8 mouse cellular contexts compared by ENCODE assay signal in the genomic region with DNA sequence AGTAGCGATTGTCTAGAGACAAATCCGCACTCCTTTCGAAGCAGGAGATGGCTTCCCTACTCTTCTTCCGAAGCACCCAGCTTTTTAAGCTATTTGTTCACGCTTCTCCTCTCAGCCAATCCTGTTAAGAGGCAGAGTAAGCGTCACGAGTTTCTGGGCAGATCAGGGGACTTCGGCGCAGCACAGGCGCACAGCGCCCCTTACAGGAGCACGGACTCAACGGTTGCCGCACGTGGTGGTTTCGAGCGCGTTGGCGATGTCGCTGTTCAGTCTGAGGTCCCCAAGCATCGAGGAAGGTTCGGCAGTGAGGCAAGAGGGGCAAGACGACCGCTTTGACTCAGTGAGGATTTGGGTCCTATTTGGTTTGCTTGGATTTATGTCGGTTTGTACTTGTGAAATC. TPM values are rescaled to one million over a fixed set of nuclear protein-coding genes. Genes with fewer than 3 reads are reported as not detected.
DNase-seq lines count a peak whose midpoint lies in the region; ATAC-seq and TF ChIP-seq lines count a peak whose summit lies in the region.

A gene (plus strand): TSS at position 219 of the 400 bp plus-strand sequence.

- H3K36me3 ChIP-seq in CH12.LX (replicated peaks in 1 of 2; ENCODE audit: control insufficient read depth in 1 of 2, insufficient read depth in 1 of 2, low read length in 1 of 2), result no peaks in the 10 kb centered on the region
- no peaks in the 10 kb centered on the region for H3K36me3 ChIP-seq in forebrain, embryonic 13.5 days (ENCODE audit: poor library complexity, severe bottlenecking)
- H3K36me3 ChIP-seq in liver, embryonic 15.5 days (replicated peaks), result no peaks in the 10 kb centered on the region
- no peaks in the 10 kb centered on the region for H3K36me3 ChIP-seq in neural tube, embryonic 12.5 days
- no peaks in the 10 kb centered on the region for H3K36me3 ChIP-seq in stomach, postnatal 0 days (ENCODE audit: control insufficient read depth, insufficient read depth, low read length)

- WGBS in forebrain, embryonic 13.5 days, result 14% methylated on average over 25 of the region's 25 CpGs
- WGBS in liver, embryonic 15.5 days (ENCODE audit: insufficient replicate concordance), result 3% methylated on average over 25 of the region's 25 CpGs
- 12% methylated on average over 25 of the region's 25 CpGs for WGBS in neural tube, embryonic 12.5 days
- WGBS in stomach, postnatal 0 days, result 2% methylated on average over 25 of the region's 25 CpGs

- dilution Hi-C loops in CH12.LX (cut with MboI; ENCODE audit: extremely low pct_ligation_motif_present, extremely low pct_unique_long_range_greater_than_20kb, low sequenced_read_pairs), result no loop called here

- in situ Hi-C loops in CH12.LX (cut with MboI; ENCODE audit: low pct_ligation_motif_present, low pct_unique_long_range_greater_than_20kb, low sequenced_read_pairs), result no loop called here

- H3K27me3 ChIP-seq in CH12.LX (replicated peaks), result peaks cover 2% of the 10 kb centered on the region
- H3K27me3 ChIP-seq in forebrain, embryonic 13.5 days, result 0 out of 2 replicates have a peak, but pooled peaks cover 4% of the 10 kb centered on the region
- no peaks in the 10 kb centered on the region; the same call in 1 of the 2 replicates for H3K27me3 ChIP-seq in liver, embryonic 15.5 days
- 0 out of 2 replicates have a peak, but pooled peaks cover 2% of the 10 kb centered on the region for H3K27me3 ChIP-seq in neural tube, embryonic 12.5 days (replicated peaks)
- no peaks in the 10 kb centered on the region for H3K27me3 ChIP-seq in stomach, postnatal 0 days (ENCODE audit: control insufficient read depth, insufficient read depth, low read length)

- TF ChIP-seq CTCF in CH12.LX (conservative IDR thresholded peaks at IDR 0.05 in 1 of 2, IDR thresholded peaks at IDR 0.05 in 1 of 2; ENCODE audit: low read depth in 2 of 2, low read length in 2 of 2), result peak; percentile 8 to 95; a peak in 2 of 4 replicates
- TF ChIP-seq CTCF in stomach, postnatal 0 days (IDR thresholded peaks at IDR 0.05; ENCODE audit: low read depth), result peak; percentile 94

- no peaks in the 10 kb centered on the region for H3K9me3 ChIP-seq in CH12.LX (replicated peaks; ENCODE audit: low read length)
- H3K9me3 ChIP-seq in forebrain, embryonic 13.5 days (replicated peaks), result no peaks in the 10 kb centered on the region
- no peaks in the 10 kb centered on the region for H3K9me3 ChIP-seq in liver, embryonic 15.5 days (replicated peaks)
- H3K9me3 ChIP-seq in neural tube, embryonic 12.5 days, result no peaks in the 10 kb centered on the region
- H3K9me3 ChIP-seq in stomach, postnatal 0 days (ENCODE audit: control insufficient read depth, low read length), result no peaks in the 10 kb centered on the region

- peak within 1 kb of the TSS; percentile 41 for H3K4me2 ChIP-seq in CH12.LX (ENCODE audit: insufficient read depth, low read depth, poor library complexity, severe bottlenecking)
- peak within 1 kb of the TSS; percentile 44 for H3K4me2 ChIP-seq in forebrain, embryonic 13.5 days
- peak within 1 kb of the TSS; percentile 58 for H3K4me2 ChIP-seq in liver, embryonic 15.5 days
- H3K4me2 ChIP-seq in neural tube, embryonic 12.5 days (replicated peaks), result peak within 1 kb of the TSS; percentile 50
- 0 out of 2 replicates have a peak within 1 kb of the TSS, but pooled peaks have one; percentile 14 for H3K4me2 ChIP-seq in stomach, postnatal 0 days (replicated peaks; ENCODE audit: low read depth)

- no peak for TF ChIP-seq EP300 in CH12.LX (IDR thresholded peaks at IDR 0.05; ENCODE audit: low read length)
- TF ChIP-seq EP300 in stomach, postnatal 0 days (optimal IDR thresholded peaks at IDR 0.05), result no peak

- DNase-seq in CH12.LX (ENCODE audit: extremely low read depth), result peak; percentile 96
- DNase-seq in heart, postnatal 10 days, result peak; percentile 94 to 97
- DNase-seq in kidney, postnatal 4 days, result peak; percentile 96
- DNase-seq in stomach, postnatal 0 days (ENCODE audit: low spot score), result peak; percentile 96

- H3K9ac ChIP-seq in CH12.LX (ENCODE audit: insufficient read depth, low read depth), result no peak within 1 kb of the TSS
- no peak within 1 kb of the TSS for H3K9ac ChIP-seq in forebrain, embryonic 13.5 days
- no peak within 1 kb of the TSS for H3K9ac ChIP-seq in liver, embryonic 15.5 days
- no peak within 1 kb of the TSS for H3K9ac ChIP-seq in neural tube, embryonic 12.5 days
- no peak within 1 kb of the TSS for H3K9ac ChIP-seq in stomach, postnatal 0 days (ENCODE audit: low read length)

- no peak within 1 kb of the TSS for H3K4me3 ChIP-seq in CH12.LX (replicated peaks in 1 of 3; ENCODE audit: low read depth in 2 of 3, low read length in 2 of 3, poor library complexity in 1 of 3)
- peak within 1 kb of the TSS; percentile 14; the same call in 1 of the 2 replicates for H3K4me3 ChIP-seq in forebrain, embryonic 13.5 days
- H3K4me3 ChIP-seq in liver, embryonic 15.5 days (replicated peaks), result peak within 1 kb of the TSS; percentile 20; the same call in 1 of the 2 replicates
- H3K4me3 ChIP-seq in neural tube, embryonic 12.5 days, result no peak within 1 kb of the TSS
- H3K4me3 ChIP-seq in stomach, postnatal 0 days (ENCODE audit: low read depth, low read length), result no peak within 1 kb of the TSS

- peak; percentile 50 for ATAC-seq in cerebellum, adult (ENCODE audit: insufficient number of reproducible peaks, low FRiP score, low TSS enrichment)
- peak; percentile 57 for ATAC-seq in forebrain, embryonic 13.5 days
- no peak for ATAC-seq in liver, embryonic 15.5 days (ENCODE audit: insufficient read depth)
- ATAC-seq in neural tube, embryonic 12.5 days (ENCODE audit: low FRiP score, low read depth), result peak; percentile 27; the same call in 1 of the 2 replicates
- ATAC-seq in stomach, postnatal 0 days (ENCODE audit: low FRiP score, low TSS enrichment), result peak; percentile 69

- no peak within 1 kb of the TSS for H3K27ac ChIP-seq in CH12.LX (ENCODE audit: insufficient read depth, low read depth)
- H3K27ac ChIP-seq in forebrain, embryonic 13.5 days, result no peak within 1 kb of the TSS
- no peak within 1 kb of the TSS for H3K27ac ChIP-seq in liver, embryonic 15.5 days (replicated peaks)
- H3K27ac ChIP-seq in neural tube, embryonic 12.5 days, result no peak within 1 kb of the TSS
- H3K27ac ChIP-seq in stomach, postnatal 0 days (replicated peaks), result peak within 1 kb of the TSS; percentile 56

- peak; percentile 63 for TF ChIP-seq POLR2A in CH12.LX (IDR thresholded peaks at IDR 0.05; ENCODE audit: low read depth, low read length)

- intact Hi-C loops in heart, postnatal 10 days (cut with DNase I), result no loop called here

- H3K4me1 ChIP-seq in CH12.LX (ENCODE audit: control insufficient read depth in 1 of 2, insufficient read depth in 2 of 2), result peaks cover 10 to 21% of the 10 kb centered on the region in 2 experiments
- H3K4me1 ChIP-seq in forebrain, embryonic 13.5 days, result peaks cover 8% of the 10 kb centered on the region
- peaks cover 26% of the 10 kb centered on the region for H3K4me1 ChIP-seq in liver, embryonic 15.5 days (replicated peaks)
- peaks cover 6% of the 10 kb centered on the region for H3K4me1 ChIP-seq in neural tube, embryonic 12.5 days
- peaks cover 3% of the 10 kb centered on the region for H3K4me1 ChIP-seq in stomach, postnatal 0 days (replicated peaks; ENCODE audit: control insufficient read depth, insufficient read depth)

- peak; percentile 69 for TF ChIP-seq RAD21 in CH12.LX (IDR thresholded peaks at IDR 0.05; ENCODE audit: low read depth, low read length)

- peaks cover 8% of the 10 kb centered on the region for H3K79me2 ChIP-seq in CH12.LX (replicated peaks; ENCODE audit: control insufficient read depth, extremely low read depth, insufficient read depth, poor library complexity, severe bottlenecking)

TF ChIP-seq in CH12.LX, 34 proteins besides CTCF, POLR2A, EP300 and RAD21 (continues in another document):
- peak; percentile 64; the same call in 1 of the 2 replicates for TF ChIP-seq ETS1 (conservative IDR thresholded peaks at IDR 0.05; ENCODE audit: low read depth, low read length)
- peak; percentile 69; the same call in 1 of the 2 replicates for TF ChIP-seq IRF4 (IDR thresholded peaks at IDR 0.05; ENCODE audit: low read depth, low read length)
- no peak for TF ChIP-seq ZKSCAN1 (IDR thresholded peaks at IDR 0.05; ENCODE audit: borderline replicate concordance, low read depth, low read length)
- no peak for TF ChIP-seq CHD1 (IDR thresholded peaks at IDR 0.05; ENCODE audit: low read depth, low read length)
- peak; percentile 100 for TF ChIP-seq MAX (IDR thresholded peaks at IDR 0.05; ENCODE audit: low read length)
- peak; percentile 100 for TF ChIP-seq MYC (IDR thresholded peaks at IDR 0.05; ENCODE audit: low read depth, low read length)
- TF ChIP-seq JUN (IDR thresholded peaks at IDR 0.05; ENCODE audit: insufficient read depth, low read depth, low read length), result no peak
- peak; percentile 40; the same call in 1 of the 2 replicates for TF ChIP-seq SMC3 (IDR thresholded peaks at IDR 0.05; ENCODE audit: low read depth, low read length)
- no peak for TF ChIP-seq UBTF (IDR thresholded peaks at IDR 0.05; ENCODE audit: low read depth, low read length)
- peak; percentile 45; the same call in 1 of the 2 replicates for TF ChIP-seq ELF1 (IDR thresholded peaks at IDR 0.05; ENCODE audit: low read depth, low read length)
- TF ChIP-seq E2F4 (IDR thresholded peaks at IDR 0.05; ENCODE audit: insufficient replicate concordance, low read depth, low read length), result no peak
- TF ChIP-seq ZC3H11A (IDR thresholded peaks at IDR 0.05; ENCODE audit: low read depth, low read length), result no peak
- TF ChIP-seq MEF2A (IDR thresholded peaks at IDR 0.05; ENCODE audit: borderline replicate concordance, low read depth, low read length), result peak; percentile 45; the same call in 1 of the 2 replicates
- TF ChIP-seq PAX5 (IDR thresholded peaks at IDR 0.05; ENCODE audit: low read length), result no peak
- TF ChIP-seq MAFK (IDR thresholded peaks at IDR 0.05; ENCODE audit: insufficient replicate concordance, low read length), result no peak
- peak; percentile 76 for TF ChIP-seq SIN3A (IDR thresholded peaks at IDR 0.05; ENCODE audit: low read length)
- TF ChIP-seq ZNF384 (IDR thresholded peaks at IDR 0.05; ENCODE audit: low read depth, low read length), result no peak
- 0 out of 2 replicates have a peak, but pooled peaks have one; percentile 34 for TF ChIP-seq MAZ (IDR thresholded peaks at IDR 0.05; ENCODE audit: low read depth, low read length)
- TF ChIP-seq BHLHE40 (IDR thresholded peaks at IDR 0.05; ENCODE audit: low read depth, low read length), result peak; percentile 94

RNA-seq across cellular contexts. Expression of the gene that starts here (rescaled TPM):
- total RNA-seq in CH12.LX (2012; rRNA removed), result 4.2 and 5.9 TPM in 2 replicates
- 0.68 and 0.82 TPM in 2 replicates for total RNA-seq in CH12.LX (2014; rRNA removed)
- polyA plus RNA-seq in CH12.LX (2012; ENCODE audit: insufficient read length, low read depth), result 0.64 and 0.99 TPM in 2 replicates
- 0.10 and 0.14 TPM in 2 replicates for polyA plus RNA-seq in forebrain, embryonic 13.5 days (2015; fragmentation: Nextera tagmentation; extraction: Ambion mirVana)
- under 1 TPM in 1 of 2 experiments, not detected in 1; 0.07 TPM for total RNA-seq in heart, postnatal 10 days (2021)
- polyA plus RNA-seq in liver, embryonic 15.5 days (2015; fragmentation: Nextera tagmentation; extraction: Ambion mirVana), result 0.09 and 0.12 TPM in 2 replicates
- 0.10 and 0.19 TPM in 2 replicates for polyA plus RNA-seq in neural tube, embryonic 12.5 days (2016; fragmentation: Nextera tagmentation; extraction: Ambion mirVana)
- polyA plus RNA-seq in stomach, postnatal 0 days (2015; fragmentation: Nextera tagmentation; extraction: Ambion mirVana), result 0.07 and 0.10 TPM in 2 replicates

Comparison
In these comparisons a context has a peak if more than half of its experiments do, and no peak if none do; other contexts are left out.
1. Peak in ATAC-seq, H3K4me3 ChIP-seq and H3K4me2 ChIP-seq in forebrain, embryonic 13.5 days; RNA of the gene not detected or under 1 TPM.
2. Peak in DNase-seq in heart, postnatal 10 days; RNA of the gene not detected or under 1 TPM.
3. Peak in ATAC-seq and H3K4me2 ChIP-seq in neural tube, embryonic 12.5 days; RNA of the gene not detected or under 1 TPM.
4. Peak in DNase-seq, ATAC-seq, H3K27ac ChIP-seq and H3K4me2 ChIP-seq in stomach, postnatal 0 days; RNA of the gene not detected or under 1 TPM.